Mouse (Mus musculus) gonadal fat pad, adult 2 months (tissue): Measurements from ENCODE around the gene Usp15. TPM values are rescaled to one million over a fixed set of nuclear protein-coding genes. Genes with fewer than 3 reads are reported as not detected.

Experiments
- DNase-seq: peaks from one replicate; pipeline ENCODE4 v3.0.0-alpha.2; 2012; ENCODE audit warnings: low read depth
- polyA plus RNA-seq: library from polyadenylated mRNA; depleted of rRNA; stranded (reverse); fragments of >200 nt; gene quantifications from 2 replicates; pipeline ENCODE4 v1.2.3, GENCODE M21; 2012

Usp15 gene
- polyA plus RNA-seq, 1 experiment, result 9.3 TPM

GRCm38 (mm10) chr10:123108121-123108520 lies 88.7 kb downstream of the Usp15 start:
- DNase-seq, result no peak

DNA sequence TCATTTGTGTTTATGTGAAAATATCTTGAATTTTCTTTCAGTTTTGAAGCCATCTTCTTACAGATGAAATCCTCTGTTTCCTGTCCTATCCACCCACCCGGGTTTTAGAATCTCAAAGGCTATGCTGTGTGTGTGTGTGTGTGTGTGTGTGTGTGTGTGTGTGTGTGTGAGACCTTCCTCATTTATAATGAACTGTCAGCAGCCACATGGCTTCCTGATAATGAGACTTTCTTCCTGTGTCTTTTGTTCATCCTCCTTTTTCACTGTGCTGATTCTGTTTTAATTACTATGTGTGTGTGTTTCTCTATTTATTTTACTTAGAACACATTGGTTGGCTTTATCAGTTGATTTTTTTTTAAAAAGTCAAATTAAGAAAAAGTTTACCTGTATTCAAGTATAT lies 95.5 kb downstream of the Usp15 start:
- no peak for DNase-seq

- DNase-seq, result no peak
Measured at GRCm38 (mm10) chr10:123100584-123100983, 96.2 kb downstream of the Usp15 start.

DNA sequence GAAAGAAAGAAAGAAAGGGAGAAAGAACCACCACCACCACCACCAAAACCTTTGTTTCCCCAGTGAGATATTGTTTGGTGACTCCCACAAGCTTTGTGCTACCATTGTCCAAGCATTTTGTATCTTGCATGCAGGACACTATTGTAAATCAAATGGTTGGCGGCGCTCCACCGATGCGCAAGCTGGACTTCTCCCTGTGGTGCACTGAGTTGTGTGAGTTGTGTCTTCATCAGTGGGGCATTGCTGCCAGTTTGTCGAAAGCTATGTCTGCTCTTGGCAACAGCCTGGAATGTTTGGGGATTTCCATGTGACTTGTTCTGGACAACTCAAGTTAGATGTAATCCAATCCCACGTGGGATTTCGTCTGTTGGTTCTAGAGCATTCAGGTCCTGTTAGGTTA lies 102.3 kb downstream of the Usp15 start:
- DNase-seq, result no peak

GRCm38 (mm10) chr10:123092577-123092976 lies 104.2 kb downstream of the Usp15 start:
- DNase-seq, result no peak

DNA sequence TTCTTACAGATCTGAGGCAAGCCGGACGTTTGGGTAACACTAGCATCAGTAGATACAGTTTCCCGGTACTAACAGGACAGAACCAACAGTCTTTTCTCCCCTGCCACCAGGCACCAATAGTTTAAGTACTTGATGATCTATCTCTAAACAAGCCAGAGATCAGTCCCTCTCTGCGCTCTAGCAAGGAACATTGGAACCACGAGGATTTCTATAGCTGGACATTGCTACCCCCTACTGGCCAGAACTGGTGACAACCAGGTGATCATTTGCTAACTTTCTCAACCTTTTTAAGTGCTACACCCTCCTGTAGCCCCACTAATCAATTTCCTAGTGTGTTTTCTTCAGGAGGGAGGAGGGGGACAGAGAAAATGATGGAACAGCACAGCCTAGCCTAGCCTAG lies 105.1 kb downstream of the Usp15 start:
- no peak for DNase-seq

- no peak for DNase-seq
Measured at GRCm38 (mm10) chr10:123089425-123089930, 107.3 kb downstream of the Usp15 start.

DNA sequence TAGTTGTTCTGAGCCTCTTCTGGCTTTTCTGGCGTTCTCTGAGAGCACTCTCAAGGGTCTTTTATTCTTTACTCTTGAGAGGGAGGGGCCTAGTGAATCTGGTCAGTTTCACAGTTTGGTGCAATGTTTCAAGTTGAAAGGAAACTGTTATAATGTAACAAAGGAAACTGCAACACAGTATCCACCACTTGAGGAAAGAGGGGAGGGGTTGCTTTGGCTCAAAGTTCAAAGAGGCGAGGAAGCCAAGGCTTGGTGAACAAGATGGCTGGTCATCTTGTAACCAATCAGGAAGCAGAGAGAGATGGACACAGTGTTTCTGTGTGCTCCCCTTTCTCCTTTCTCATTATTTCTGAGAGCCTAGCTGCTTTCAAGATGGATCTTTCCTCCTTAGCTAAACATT lies 109.9 kb downstream of the Usp15 start:
- no peak for DNase-seq

DNA sequence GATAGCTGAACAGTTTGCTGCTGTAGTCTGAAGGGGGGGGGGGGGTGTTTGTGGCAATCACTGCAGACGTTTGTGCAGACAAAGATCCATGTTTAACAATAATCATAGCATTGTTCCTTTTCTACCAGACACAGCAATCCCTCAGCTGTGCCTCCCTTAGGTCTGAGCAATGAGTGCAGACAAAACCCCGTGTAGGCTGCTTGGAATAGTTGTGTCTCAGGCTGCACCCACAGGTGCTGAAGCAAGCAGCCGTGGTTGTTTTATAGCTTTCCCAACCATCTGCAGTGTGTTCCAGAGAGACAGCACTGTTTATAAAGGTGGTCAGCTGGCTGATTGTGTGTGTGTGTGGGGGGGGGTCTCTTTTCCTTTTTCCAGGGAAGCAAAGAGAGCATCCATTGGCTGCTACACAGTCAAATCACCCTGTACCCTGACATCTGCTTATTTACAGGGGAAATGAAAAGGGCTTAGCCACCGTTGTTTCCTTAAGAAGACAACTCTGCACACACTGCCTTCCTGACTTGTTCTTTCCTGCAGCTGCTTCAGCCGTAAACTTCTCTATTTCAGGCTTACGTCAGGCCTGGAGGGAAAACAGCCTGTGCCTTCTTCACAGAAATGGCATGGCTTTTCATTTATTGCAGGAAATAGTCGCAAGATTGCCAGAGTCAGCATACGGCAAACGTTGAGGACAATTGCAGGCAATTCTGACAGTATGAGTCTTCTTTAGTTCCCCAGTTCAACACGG lies 111.7 kb downstream of the Usp15 start:
- DNase-seq, result no peak

DNA sequence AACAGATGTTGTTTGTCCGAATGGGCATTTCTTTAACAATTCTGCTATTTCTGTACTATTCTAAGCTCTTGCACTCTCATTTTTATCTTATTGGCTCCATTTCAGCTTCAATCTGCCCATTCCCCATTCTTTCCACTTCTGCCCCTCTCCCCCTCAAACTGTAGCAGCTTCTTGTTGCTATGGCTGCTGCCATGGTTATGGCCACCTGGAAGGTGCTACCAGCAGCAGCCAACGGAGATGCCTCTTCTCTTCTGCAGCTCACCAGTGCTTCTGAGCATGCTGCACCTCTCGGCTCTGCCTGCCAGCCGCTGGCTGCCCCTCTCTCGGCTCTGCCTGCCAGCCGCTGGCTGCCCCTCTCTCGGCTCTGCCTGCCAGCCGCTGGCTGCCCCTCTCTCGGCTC lies 112.5 kb downstream of the Usp15 start:
- DNase-seq, result no peak

DNA sequence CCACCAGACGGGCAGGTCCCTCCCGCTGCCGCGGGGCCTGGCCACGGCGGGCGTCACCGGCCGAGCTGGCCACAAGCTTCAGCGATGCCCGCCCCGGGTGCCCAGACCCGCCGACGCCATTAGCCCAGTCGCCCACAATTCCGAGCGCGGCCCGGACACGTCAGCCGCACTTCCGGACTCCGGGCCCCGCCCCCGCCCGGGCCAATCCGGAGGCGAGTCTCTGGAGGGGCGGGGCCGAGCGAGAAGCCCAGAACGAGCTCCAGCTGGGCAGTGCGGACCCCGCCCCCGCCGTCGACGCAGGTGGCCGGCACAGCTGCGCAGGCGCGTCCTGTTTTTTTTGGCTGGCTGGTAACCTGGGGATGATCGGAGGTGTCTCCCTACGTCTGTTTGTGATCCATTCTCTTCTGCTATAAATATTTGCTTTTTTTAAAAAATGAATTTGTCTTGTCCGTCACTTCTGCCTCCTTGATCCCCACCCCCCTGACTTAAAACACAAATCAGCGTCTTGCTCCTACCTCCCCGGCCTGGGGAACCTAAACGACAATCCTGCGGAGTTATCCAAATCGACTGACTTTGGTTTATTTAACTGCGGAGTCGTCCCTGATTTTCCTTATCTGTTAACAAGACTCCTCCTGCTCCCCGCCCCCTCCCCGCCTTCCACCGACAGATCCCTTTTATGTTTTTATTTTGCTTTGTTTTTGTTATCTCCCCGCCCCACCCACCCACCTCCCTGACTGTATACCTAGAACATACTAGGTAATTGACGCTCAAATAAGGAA lies 120.4 kb downstream of the Usp15 start, which contains the start of gene Mon2:
Mon2 (minus strand) TSS at position 261 of the 779 bp plus-strand sequence.
- no peak for DNase-seq

GRCm38 (mm10) chr10:123075751-123076242 lies 121.0 kb downstream of the Usp15 start:
- no peak for DNase-seq

- DNase-seq, result no peak
Measured at GRCm38 (mm10) chr10:123071997-123072396, 124.8 kb downstream of the Usp15 start.

GRCm38 (mm10) chr10:123063021-123063420 lies 133.8 kb downstream of the Usp15 start:
- no peak for DNase-seq

DNA sequence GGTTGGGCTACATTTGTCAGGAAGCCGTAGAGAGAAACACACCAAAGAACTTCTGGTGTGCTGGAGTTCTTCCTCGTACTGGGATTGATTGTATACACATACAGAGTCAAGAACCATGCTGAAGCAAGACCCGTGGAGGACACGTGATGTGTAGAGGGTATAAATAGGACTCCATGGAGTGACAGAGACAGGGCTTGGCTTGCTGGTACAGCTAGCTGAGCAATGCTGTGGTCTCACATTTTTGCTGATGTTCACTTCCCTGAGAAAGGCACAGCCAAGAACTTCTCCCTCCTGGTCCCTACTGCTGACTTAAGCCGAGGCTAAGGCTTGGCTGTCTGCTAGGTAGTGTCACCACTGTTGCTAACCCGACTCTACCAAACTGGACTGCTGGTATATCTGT lies 136.0 kb downstream of the Usp15 start:
- DNase-seq, result no peak

DNA sequence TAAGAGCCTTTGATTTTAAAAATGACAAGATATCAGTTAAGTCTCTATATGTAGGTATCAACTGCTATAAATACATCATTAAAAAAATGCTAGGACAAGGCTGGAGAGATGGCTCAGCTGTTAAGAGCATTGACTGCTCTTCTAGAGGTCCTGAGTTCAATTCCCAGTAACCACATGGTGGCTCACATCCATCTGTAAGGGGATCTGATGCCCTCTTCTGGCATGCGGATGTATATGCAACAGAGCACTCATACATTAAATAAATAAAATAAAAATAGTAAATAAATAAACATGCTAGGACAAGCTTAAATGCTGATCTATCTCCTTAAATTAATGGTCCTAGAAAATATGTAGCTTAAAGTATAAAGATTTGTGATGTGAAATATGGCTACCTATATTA lies 139.7 kb downstream of the Usp15 start:
- no peak for DNase-seq

- no peak for DNase-seq
Measured at GRCm38 (mm10) chr10:123056463-123056862, 140.3 kb downstream of the Usp15 start.

GRCm38 (mm10) chr10:123055205-123056000 lies 141.4 kb downstream of the Usp15 start:
- DNase-seq, result no peak
